Mouse (Mus musculus) adrenal gland, postnatal 10 days (tissue): ENCODE data around the gene Krt18. TPM values are rescaled to one million over a fixed set of nuclear protein-coding genes. Genes with fewer than 3 reads are reported as not detected.

ENCODE experiments used
- DNase-seq: peaks from one replicate; pipeline ENCODE4 v3.0.0; 2021; ENCODE audit warnings: mixed read lengths
- total RNA-seq, 2 experiments: library from RNA; stranded (reverse); gene quantifications; 2 replicates each; pipeline ENCODE4 v1.2.3; 2021

The Krt18 gene
- total RNA-seq, 2 experiments from 2014 or later, result 15.9 to 28.3 TPM

DNA sequence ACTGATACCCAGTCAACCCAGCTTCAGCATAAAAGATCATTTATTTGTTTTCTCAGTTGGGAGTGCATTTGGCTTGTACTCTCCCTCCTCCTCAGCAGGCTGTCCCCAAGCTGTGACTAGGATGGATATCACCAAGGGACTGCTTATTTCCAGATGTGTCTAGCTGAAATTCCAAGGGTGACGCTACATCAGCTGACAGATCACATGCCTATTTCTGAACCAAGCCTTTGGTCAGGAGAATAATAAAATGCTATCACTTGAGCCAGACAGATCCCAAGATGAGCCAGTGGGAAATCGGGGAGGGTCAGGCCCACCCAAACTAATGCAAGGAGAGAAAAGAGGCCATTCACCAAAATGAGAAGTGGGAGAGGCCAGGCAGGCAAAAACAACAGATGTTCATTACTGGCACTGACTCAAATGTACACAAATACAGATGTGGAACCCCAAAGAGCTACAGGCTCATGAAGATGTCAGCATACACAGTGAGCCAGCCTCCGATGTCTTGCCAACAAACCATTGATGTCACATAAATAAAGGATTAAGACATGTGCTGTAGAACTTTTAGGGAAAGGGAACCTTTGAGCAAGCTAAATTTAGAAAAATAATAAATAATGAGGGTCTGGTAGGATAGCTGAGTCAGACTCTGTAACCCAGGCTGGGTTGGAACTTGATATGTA is 17.3 kb upstream of the Krt18 start:
- no peak for DNase-seq

DNA sequence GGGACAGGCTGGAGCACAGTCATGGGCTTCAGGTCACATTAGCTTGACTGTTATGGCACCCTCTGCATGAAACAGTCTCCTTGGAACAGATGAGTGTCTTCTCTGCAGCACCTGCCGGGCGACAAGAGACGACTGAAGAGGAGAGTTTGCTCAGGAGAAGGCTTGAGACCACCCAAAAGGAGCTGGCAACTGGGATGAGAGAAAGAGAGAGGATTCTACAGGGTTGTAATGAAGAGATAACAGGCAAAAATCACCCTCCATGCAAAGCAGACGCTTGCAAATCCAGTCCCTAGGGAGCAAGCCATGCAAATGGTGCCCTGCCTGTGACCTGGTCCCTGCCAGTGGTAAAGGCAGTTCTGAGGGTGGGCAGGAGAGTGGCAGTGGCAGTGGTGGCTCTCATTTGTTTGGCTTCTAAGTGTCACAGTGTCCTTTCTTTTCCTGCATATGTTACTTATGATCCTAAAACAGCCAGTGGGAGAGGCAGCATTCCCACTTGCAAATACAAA is 15.7 kb upstream of the Krt18 start:
- DNase-seq, result no peak

DNA sequence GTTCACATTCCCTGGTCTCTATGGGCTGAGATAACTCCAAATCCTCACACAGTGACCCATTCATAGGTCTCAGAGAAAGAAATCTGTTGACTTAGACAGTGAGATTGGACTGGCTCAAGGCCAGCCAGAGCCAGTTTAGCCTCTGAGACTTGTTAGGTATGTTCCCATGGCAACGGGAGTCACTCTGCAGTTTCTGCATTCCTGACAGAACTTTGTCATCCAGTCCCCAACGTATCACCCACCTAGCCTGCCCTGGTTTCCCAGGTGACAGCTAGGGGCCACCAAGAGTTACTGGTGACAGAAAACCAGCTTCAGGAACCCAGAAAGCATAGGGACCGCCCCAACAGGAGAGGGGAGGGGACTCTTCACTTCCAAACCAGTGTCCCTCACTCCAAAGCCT is 14.3 kb upstream of the Krt18 start:
- peak; percentile 33 for DNase-seq

- no peak for DNase-seq
Measured at GRCm38 (mm10) chr15:102014848-102015247, 13.1 kb upstream of the Krt18 start.

DNA sequence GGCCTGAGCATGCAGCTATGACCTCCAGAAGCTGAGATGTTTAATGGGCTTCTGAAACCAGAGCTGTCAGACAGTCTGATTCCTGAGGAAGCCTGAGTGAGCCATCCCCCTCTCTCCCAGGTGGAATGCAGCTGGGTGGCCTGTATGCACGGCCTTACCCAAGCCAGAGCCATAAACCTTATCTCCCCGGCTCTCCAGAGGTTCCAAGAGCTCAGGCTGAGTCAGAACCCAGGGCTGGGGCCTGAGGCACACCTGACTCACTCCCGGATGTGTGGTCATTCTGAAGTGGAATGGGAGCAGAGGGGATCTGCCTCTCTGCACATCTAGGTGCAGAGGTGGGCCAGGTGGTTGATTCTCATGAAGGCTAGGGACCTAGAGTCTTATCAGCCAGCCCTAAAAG is 11.9 kb upstream of the Krt18 start:
- DNase-seq, result peak; percentile 18

GRCm38 (mm10) chr15:102016787-102017186 is 11.2 kb upstream of the Krt18 start:
- no peak for DNase-seq

- peak; percentile 41 for DNase-seq
Measured at GRCm38 (mm10) chr15:102017918-102018463, 10.0 kb upstream of the Krt18 start.

- DNase-seq, result peak; percentile 19
Measured at GRCm38 (mm10) chr15:102022481-102022880, 5.5 kb upstream of the Krt18 start.

DNA sequence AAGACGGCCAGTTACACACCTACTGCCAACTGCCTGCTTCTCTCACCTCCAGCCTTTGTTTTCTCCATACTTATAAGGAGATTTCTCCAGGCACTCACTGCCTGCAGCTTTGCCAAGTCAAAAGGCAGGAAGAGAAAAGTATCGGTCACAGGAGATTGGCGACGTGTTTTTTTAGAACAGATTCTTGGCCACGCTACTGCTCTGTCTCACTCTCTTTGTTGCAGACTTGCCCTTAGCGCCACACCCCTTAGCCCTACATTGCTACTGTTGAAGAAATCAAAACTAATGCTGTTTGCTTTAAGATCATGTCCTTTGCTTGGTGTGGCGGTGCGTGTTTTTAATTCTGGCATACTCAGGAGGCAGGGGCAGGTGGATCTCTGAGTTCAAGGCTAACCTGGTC is 4.1 kb upstream of the Krt18 start:
- DNase-seq, result no peak

DNA sequence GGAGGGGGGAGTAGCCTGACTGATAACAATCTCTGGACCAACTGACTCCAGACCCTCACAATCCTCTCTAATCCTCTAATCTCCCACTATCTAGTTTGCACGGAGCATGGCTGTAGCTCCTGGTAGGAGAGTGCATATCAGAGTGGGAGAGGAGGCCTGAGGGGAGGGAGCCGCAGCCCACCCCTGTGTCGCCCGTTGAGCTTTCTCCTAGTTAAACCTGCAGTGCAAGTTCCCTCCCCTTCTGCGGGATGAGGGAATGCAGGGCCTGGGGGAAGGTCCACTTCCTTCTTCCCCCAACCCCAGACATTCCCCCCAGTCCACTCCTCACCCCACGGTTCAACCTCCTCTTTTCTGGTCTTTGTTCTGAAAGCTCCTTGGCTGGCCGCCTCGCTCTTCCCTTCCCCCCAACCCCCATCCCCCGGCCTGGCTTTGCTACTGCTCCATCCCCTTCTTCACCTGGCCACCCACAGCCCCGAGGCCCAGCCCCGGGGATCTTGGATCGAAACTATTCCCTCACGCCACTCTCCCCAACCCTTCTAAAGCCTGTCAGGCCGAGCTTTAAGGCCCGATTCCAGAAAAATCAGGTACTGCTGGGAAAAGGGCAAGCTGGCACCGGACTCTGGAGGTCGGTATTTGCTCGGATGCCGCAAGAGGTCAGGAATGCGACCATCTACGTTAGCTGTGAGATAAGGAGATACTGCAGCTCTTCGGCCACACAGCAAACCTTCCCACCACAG is 2.7 kb upstream of the Krt18 start:
- DNase-seq, result peak; percentile 13

DNA sequence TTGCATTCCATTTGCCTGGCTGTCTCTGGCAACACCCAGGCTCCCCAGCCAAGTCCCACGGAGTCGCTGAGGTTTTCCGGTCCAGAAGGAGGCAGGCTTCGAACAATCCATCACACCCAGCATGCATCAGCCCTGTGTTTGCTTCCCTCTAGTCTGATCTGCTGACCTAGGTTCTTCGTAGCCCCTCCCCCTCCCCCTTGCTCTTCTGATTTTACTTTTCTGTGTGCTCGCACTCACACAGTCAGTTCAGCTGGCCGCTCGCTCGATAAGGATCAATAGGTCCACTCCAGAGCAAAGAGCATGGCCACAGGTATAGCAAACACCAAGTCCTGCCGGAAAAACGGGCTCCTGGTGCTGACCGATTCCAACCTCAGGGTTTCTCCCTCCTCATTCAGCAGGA is 1.6 kb upstream of the Krt18 start:
- peak; percentile 23 for DNase-seq

GRCm38 (mm10) chr15:102034121-102035053 is 6.4 kb downstream of the Krt18 start:
- DNase-seq, result no peak

DNA sequence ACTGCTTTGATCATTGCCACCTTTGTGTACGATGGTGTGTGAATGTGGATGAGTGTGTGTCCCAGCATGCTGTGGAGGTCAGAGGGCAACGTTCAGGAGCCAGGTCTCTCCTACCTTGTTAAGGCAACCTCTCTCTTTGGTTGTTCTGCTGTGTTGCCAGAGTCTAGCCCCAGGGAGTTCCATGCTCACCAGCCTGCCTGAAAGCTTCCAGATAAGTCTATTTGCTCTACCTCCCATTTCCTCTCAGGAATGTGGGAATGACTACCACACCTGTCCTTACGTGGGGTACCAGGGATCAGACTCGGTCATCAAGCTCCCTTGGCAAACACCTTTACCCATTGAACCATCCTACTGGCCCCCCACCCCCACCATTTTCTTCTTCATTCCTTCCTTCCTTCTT is 12.3 kb downstream of the Krt18 start:
- no peak for DNase-seq

DNA sequence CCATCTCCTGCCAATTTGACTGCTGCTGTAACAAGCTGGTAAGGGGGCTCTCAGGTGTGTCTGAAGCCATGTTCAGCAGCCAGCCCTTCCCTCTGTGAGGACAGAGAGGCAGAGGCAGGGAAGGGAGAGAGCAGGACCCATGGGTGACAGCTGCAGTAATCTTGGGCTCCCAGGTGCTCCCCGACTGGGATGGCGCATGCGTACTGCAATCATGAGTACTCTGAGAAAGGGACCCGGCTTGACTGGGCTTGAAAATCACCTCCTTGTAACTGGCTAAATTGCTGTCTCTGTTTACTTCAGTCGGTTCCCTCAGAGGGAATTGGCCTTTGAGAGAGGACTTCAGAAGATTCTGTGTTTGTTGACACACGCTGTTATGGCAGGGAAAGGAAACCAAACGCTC is 14.0 kb downstream of the Krt18 start:
- DNase-seq, result no peak

DNA sequence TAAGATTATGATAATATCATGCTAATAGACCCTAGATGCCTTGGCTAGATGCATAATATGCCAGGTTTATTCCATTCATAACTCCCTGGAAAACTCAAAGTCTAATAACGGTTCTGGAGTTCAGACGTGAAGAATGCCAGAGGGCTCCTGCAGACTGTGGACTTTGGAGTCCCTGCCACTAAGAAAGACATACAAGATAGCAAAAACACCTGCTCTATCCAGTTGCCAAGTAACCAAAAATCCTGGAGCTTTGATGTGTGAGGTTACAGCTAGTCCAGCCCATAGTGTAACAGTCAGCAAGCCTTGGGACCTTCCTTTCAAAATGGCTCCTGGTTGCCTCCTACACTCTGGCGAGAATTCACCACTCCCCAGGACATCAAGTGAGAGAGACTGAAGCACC is 16.8 kb downstream of the Krt18 start:
- DNase-seq, result no peak

DNA sequence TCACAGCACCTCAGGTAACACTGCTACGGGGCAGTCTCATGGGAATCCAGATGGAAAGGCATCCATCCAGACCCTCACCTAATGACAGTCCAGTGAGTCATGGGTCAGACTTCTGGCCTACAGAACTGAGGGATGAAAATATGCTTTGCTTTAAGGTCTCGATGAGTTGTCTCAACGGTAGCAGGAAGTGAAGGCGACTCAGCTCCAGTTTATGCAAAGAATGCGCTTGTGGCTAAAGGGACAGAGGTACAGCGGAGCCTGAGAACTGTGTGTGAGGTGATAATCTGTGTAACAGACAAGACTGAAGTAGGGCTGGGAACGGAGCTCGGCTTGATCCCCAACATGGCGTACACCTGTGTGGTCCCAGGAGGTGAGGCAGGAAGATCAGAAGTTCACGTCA is 17.7 kb downstream of the Krt18 start:
- no peak for DNase-seq

DNA sequence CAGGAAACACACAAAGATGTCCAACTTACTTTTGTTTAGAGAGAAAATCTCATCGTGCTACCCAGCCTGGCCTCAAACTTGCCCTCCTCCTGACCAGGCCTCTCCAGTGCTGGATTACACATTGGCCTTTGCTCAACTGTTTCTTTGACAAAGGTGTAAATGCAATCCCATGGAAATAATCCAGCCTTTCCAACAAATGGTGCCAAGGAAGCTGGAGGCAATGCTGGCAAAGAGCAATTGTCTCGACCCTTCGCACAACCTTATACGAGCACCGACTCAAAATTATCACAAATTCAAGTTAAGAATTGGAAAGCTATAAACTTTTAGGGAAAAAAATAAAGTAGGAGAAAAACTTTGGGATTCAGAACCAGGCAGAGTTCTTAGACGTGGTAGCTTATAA is 20.0 kb downstream of the Krt18 start:
- DNase-seq, result no peak

DNA sequence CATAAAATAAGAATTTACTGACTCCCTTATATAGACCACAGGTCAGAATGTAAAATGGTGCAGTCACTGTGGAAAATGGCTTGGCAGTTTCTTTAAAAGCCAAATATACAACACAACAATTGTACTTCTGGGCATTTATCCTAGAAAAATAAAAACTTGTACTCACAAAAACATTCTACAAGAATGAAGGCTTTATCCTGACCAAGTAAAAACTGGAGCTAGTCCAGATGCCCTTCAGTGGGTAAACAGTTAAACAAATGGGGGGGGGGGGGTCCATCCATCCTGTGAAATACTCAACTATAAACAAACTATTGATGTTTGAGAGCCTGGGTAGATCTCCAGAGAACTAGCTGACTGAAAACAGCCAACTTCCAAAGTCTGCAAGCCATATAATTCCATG is 21.9 kb downstream of the Krt18 start:
- DNase-seq, result no peak

DNA sequence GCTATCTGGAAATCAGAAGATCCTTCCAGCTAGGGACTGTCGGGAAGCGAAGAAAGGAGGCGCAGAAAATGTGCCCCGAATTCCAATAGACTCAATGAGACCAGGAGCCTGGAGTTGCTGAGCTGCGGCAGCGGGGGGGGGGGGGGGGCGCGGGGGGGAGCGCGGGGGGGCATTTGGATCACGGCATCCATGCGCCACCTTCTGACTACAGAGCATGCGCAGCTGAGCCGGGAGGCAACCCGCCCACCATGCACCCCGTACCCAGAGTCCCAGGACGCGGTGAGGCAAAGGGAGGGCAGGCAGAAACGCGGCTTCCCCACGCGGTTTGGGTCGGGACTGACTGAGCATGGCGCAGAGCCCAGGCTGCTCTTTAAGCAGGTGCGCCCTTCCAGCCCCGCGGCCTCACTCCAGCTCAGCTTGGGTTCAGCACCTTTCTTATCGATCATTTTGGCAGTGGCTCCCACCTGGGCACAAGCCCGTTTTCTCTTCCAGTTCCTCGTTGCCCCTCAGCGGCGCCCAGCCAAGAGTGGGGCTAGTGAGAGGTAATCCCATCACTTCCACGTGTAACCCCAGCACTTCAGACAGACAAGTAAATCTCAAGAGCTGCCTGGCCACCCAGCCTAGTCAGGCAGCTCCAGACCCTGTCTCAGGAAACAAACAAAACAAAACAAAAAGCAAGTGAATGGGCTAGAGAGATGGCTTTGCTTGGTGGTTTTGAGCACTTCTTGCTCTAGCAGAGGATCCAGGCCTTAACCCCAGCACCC is 24.1 kb downstream of the Krt18 start:
- peak; percentile 72 for DNase-seq

DNA sequence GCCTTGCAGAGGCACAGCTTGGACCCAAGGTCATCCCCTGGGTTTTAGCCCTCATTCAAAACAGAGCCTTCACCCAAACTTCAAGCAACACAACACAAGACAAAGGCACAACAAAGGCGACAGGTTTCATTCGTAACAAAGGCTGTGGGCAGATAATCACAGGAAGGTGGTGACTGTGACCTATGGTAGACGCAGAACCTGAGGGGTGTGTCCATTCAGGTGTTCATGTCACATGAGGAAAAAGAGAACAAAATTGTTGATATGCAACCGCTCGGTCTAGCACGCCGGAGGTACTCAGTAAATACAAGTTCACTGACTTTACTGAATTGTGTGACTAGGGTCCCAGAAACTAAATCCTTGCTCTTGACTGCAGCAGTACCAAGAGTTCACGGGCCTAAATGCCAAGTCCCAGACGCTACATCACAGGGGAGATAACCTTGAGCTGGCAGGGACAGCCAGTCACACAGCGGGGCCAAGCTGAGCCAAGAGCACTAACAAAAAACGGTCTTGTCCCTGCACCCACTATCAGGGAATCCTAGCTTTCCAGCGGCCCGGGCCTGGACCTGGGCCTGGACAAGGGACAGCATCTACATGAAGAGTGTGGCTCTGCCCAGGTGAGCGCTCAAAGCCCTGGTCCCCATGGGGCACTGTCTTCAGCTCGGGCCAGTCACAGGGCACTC is 28.7 kb downstream of the Krt18 start:
- peak; percentile 66 for DNase-seq
